Mouse (Mus musculus): Measurements from ENCODE around the gene Mical2.

DNA sequence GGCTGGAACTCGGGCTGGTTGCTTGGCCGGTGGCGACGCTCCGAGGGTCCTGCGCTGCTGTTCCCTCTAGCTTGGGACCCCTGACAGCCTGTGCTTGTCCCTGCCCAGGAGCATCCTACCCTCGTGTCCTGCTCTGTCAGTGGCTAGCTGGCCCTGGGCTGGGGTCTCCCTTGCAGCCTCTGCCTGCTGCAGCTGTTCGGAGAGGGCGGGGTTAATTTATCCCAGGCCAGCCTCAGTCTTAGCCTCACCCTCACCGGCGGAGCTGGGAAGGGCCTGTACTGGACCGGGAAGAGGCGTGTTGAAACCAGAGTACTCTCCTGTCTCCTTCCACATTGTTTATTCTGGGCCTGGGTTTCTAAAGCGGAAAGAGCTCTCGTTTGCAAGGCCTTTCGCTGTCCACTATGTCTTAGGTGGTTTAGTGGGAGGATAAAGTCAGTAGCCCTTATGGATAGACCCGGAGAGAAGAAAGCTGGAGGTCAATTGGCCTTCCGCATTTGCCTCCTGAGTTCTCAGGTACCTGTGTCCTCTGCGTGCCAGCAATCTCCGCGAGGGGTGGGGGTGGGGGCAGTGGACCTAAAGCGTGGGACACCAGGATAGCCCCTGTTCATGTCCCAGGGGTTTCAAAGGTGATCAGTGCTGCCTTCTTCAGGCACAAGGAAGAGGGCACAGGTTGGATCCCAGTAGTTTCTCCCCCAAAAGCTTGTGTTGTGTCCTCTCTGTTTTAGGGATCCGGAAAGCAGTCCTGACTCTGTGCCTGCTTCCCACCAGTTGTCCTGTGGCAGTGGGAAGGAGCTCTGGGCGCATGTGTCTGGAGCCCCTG, 1.0 kb downstream of the Mical2 start:
- no peak for TF ChIP-seq E2F4 (IDR thresholded peaks at IDR 0.05; ENCODE audit: insufficient replicate concordance, low read depth, low read length)
- no peak for TF ChIP-seq CTCF (conservative IDR thresholded peaks at IDR 0.05 in 1 of 2, IDR thresholded peaks at IDR 0.05 in 1 of 2; ENCODE audit: low read depth in 2 of 2, low read length in 2 of 2)
- TF ChIP-seq POLR2A (IDR thresholded peaks at IDR 0.05; ENCODE audit: low read depth, low read length) = no peak
- no peak for TF ChIP-seq MAZ (IDR thresholded peaks at IDR 0.05; ENCODE audit: low read depth, low read length)
- TF ChIP-seq UBTF (IDR thresholded peaks at IDR 0.05; ENCODE audit: low read depth, low read length) = no peak
- TF ChIP-seq USF1 (IDR thresholded peaks at IDR 0.05; ENCODE audit: low read depth, low read length) = no peak
- TF ChIP-seq SMC3 (IDR thresholded peaks at IDR 0.05; ENCODE audit: low read depth, low read length) = no peak
- TF ChIP-seq TCF12 (IDR thresholded peaks at IDR 0.05; ENCODE audit: low read depth, low read length) = no peak
- no peak for TF ChIP-seq MEF2A (IDR thresholded peaks at IDR 0.05; ENCODE audit: borderline replicate concordance, low read depth, low read length)

Data from CH12.LX (cell line).